Mouse (Mus musculus) midbrain, embryonic 11.5 days (tissue): Measurements from ENCODE around the gene Myof. TPM values are rescaled to one million over a fixed set of nuclear protein-coding genes. Genes with fewer than 3 reads are reported as not detected.

Source experiments
- ATAC-seq: fragments of 200-750 bp; cut with Nextera tagmentation; 2 replicates; pipeline ENCODE4 v1.8.0; 2017; ENCODE audit warnings: moderate TSS enrichment, moderate library complexity; ENCODE audit not compliant: low FRiP score
- DNase-seq: peaks from one replicate; pipeline ENCODE4 v3.0.0; 2015; ENCODE audit warnings: low spot score; ENCODE audit errors: missing footprints
- H3K27ac ChIP-seq: fragments of 300-500 bp; sonication (generic); 2 replicates; pipeline ENCODE4 v1.5.1; 2014; ENCODE audit warnings: low read depth, low read length
- H3K27me3 ChIP-seq: fragments of 300-500 bp; sonication (generic); 2 replicates; pipeline ENCODE4 v1.6.1; 2014; ENCODE audit warnings: mild to moderate bottlenecking, low read length, moderate library complexity, mixed read lengths; ENCODE audit not compliant: control insufficient read depth, insufficient read depth
- H3K36me3 ChIP-seq: fragments of 300-500 bp; sonication (generic); 2 replicates; pipeline ENCODE4 v1.6.1; 2014; ENCODE audit warnings: mild to moderate bottlenecking, low read length, moderate library complexity, mixed read lengths; ENCODE audit not compliant: control insufficient read depth, insufficient read depth
- H3K4me1 ChIP-seq: fragments of 300-500 bp; sonication (generic); 2 replicates; pipeline ENCODE4 v1.6.1; 2014; ENCODE audit warnings: low read length; ENCODE audit not compliant: control insufficient read depth, insufficient read depth
- H3K4me2 ChIP-seq: fragments of 300-500 bp; sonication (generic); 2 replicates; pipeline ENCODE4 v1.6.1; 2014; ENCODE audit warnings: mild to moderate bottlenecking, moderate library complexity
- H3K4me3 ChIP-seq: fragments of 300-500 bp; sonication (generic); 2 replicates; pipeline ENCODE4 v1.5.1; 2014; ENCODE audit warnings: low read depth, low read length
- H3K9ac ChIP-seq: fragments of 300-500 bp; sonication (generic); 2 replicates; pipeline ENCODE4 v1.6.1; 2014; ENCODE audit warnings: low read length
- H3K9me3 ChIP-seq: fragments of 300-500 bp; sonication (generic); 2 replicates; pipeline ENCODE4 v1.6.1; 2016; ENCODE audit warnings: low read length; ENCODE audit not compliant: control insufficient read depth
- WGBS: fragments of 180-500 bp; shearing (Covaris S2); extraction: QIAGEN DNeasy Blood & Tissue Kit; methylation state at CpG from one replicate; pipeline ENCODE4 v1.1.7; 2014; 5-methylcytosine and 5-hydroxymethylcytosine counted together
- polyA plus RNA-seq: library from polyadenylated mRNA; unstranded; fragments of >200 nt; fragmentation: Nextera tagmentation; extraction: Ambion mirVana; gene quantifications from 2 replicates; pipeline ENCODE4 v1.2.1, GENCODE M21; 2014

Gene Myof
- polyA plus RNA-seq, 1 experiment from 2014 or later: 3.3 TPM

GRCm38 (mm10) chr19:38025254-38026041 is 17.9 kb downstream of the Myof start:
- H3K9me3 ChIP-seq: no peaks in the 10 kb centered on the region
- peak; percentile 38; the same call in 1 of the 2 replicates for ATAC-seq
- no peak overlapping the region for H3K4me2 ChIP-seq
- WGBS: 58% methylated on average over 6 of the region's 9 CpGs
- no peak overlapping the region for H3K9ac ChIP-seq
- no peaks in the 10 kb centered on the region for H3K27me3 ChIP-seq
- no peak overlapping the region for H3K27ac ChIP-seq
- no peaks in the 10 kb centered on the region for H3K36me3 ChIP-seq
- no peak for DNase-seq
- H3K4me3 ChIP-seq: no peak overlapping the region
- H3K4me1 ChIP-seq: no peaks in the 10 kb centered on the region

GRCm38 (mm10) chr19:38023603-38024002 is 19.8 kb downstream of the Myof start:
- no peaks in the 10 kb centered on the region for H3K36me3 ChIP-seq
- H3K4me2 ChIP-seq: no peak overlapping the region
- no peak overlapping the region for H3K27ac ChIP-seq
- no peaks in the 10 kb centered on the region for H3K4me1 ChIP-seq
- H3K9me3 ChIP-seq: no peaks in the 10 kb centered on the region
- no peaks in the 10 kb centered on the region for H3K27me3 ChIP-seq
- ATAC-seq (no peak), DNase-seq (no peak)
- H3K4me3 ChIP-seq: no peak overlapping the region
- WGBS: 23% methylated on average over 4 of the region's 4 CpGs
- H3K9ac ChIP-seq: no peak overlapping the region

DNA sequence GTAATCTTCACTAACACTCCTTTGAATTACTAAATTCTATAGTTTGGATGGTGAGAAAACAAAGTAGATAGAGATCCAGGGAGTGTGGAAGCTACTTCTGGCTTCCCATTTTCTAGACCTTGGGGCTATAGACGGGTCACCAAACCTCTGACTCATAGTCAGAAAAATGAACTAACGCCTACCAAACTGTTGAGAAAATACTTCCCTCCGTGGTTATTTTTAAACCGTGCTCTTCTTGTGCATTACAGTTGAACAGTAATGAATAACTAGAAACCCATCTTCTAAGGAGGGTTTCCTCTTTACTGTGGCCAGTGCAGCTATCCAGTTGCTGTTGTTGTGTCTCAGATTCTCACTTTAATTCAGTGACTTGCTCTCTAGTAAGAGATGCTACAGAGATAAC is 20.7 kb downstream of the Myof start:
- no peaks in the 10 kb centered on the region for H3K4me1 ChIP-seq
- H3K9ac ChIP-seq: no peak overlapping the region
- ATAC-seq: no peak
- H3K4me2 ChIP-seq: no peak overlapping the region
- WGBS: 71% methylated on average over 4 of the region's 4 CpGs
- no peaks in the 10 kb centered on the region for H3K9me3 ChIP-seq
- no peak for DNase-seq
- no peaks in the 10 kb centered on the region for H3K27me3 ChIP-seq
- no peak overlapping the region for H3K27ac ChIP-seq
- no peaks in the 10 kb centered on the region for H3K36me3 ChIP-seq
- no peak overlapping the region for H3K4me3 ChIP-seq

- Histone ChIP-seq H3K4me1 (no peaks in the 10 kb centered on the region), H3K4me2 (no peak overlapping the region), H3K27me3 (no peaks in the 10 kb centered on the region), H3K9me3 (no peaks in the 10 kb centered on the region), H3K4me3 (no peak overlapping the region), H3K27ac (no peak overlapping the region), H3K36me3 (no peaks in the 10 kb centered on the region), H3K9ac (no peak overlapping the region)
- no peak for ATAC-seq
- 74% methylated on average over 1 of the region's 1 CpGs for WGBS
- DNase-seq: no peak
Measured at GRCm38 (mm10) chr19:38015873-38016254, 27.5 kb downstream of the Myof start.

- H3K4me2 ChIP-seq: no peak overlapping the region
- H3K4me3 ChIP-seq: no peak overlapping the region
- 9% methylated on average over 1 of the region's 1 CpGs for WGBS
- DNase-seq: peak; percentile 86
- H3K36me3 ChIP-seq: no peaks in the 10 kb centered on the region
- H3K9ac ChIP-seq: no peak overlapping the region
- H3K4me1 ChIP-seq: no peaks in the 10 kb centered on the region
- peak; percentile 68 for ATAC-seq
- no peak overlapping the region for H3K27ac ChIP-seq
- H3K9me3 ChIP-seq: no peaks in the 10 kb centered on the region
- H3K27me3 ChIP-seq: no peaks in the 10 kb centered on the region
Measured at GRCm38 (mm10) chr19:38015180-38015872, 28.1 kb downstream of the Myof start.

DNA sequence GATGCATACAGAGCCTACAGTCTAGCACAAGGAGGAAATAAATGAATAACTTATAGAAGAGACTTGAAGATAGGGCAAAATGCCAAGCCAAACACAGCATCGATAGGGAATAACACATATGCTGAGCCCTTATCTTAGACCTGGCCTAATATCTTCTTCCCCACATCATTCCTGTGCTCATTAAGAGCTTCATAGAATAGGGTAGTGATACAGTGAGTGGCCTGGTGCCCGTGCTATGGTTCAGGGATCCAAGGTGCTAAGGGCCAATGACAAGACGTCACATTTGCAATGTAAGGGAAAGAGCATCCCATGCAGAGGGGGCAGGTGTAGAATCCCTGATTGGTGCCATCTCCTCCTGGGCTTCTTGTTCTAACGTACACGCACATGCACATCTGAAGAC is 28.9 kb downstream of the Myof start:
- ATAC-seq (no peak), DNase-seq (no peak)
- Histone ChIP-seq H3K27me3 (no peaks in the 10 kb centered on the region), H3K4me2 (no peak overlapping the region), H3K9ac (no peak overlapping the region), H3K9me3 (no peaks in the 10 kb centered on the region), H3K4me3 (no peak overlapping the region), H3K27ac (no peak overlapping the region), H3K36me3 (no peaks in the 10 kb centered on the region), H3K4me1 (no peaks in the 10 kb centered on the region)
- 90% methylated on average over 5 of the region's 5 CpGs for WGBS

DNA sequence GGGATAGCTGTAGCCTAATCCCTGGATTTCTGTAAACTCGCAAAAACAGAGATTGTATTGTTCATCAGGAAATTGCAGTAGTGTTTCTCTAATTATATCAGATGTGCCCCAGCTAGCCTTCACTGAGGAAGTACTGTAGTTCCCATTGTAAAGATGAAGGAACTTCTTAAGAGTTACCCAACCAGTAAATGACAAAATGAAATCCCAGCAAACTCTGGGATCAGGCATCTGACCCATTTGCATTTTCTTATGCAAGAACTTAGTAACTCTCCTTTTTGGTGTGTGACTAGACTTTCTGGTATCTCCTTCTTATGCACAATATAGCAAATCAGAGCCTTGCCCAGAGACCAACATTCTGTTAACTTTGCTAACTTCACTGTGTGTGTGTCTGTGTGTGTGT is 32.0 kb downstream of the Myof start:
- WGBS: 86% methylated on average over 1 of the region's 1 CpGs
- Histone ChIP-seq H3K27me3 (no peaks in the 10 kb centered on the region), H3K4me2 (no peak overlapping the region), H3K4me1 (no peaks in the 10 kb centered on the region), H3K27ac (no peak overlapping the region), H3K9ac (no peak overlapping the region), H3K4me3 (no peak overlapping the region), H3K36me3 (no peaks in the 10 kb centered on the region), H3K9me3 (no peaks in the 10 kb centered on the region)
- ATAC-seq (no peak), DNase-seq (no peak)

GRCm38 (mm10) chr19:38004809-38005380 is 38.5 kb downstream of the Myof start:
- Histone ChIP-seq H3K27ac (no peak overlapping the region), H3K4me3 (no peak overlapping the region), H3K9me3 (no peaks in the 10 kb centered on the region), H3K9ac (no peak overlapping the region), H3K27me3 (no peaks in the 10 kb centered on the region), H3K36me3 (no peaks in the 10 kb centered on the region), H3K4me2 (no peak overlapping the region), H3K4me1 (no peaks in the 10 kb centered on the region)
- DNase-seq (no peak), ATAC-seq (no peak)
- 81% methylated on average over 8 of the region's 8 CpGs for WGBS
